Mouse (Mus musculus) heart, adult 2 months (tissue): ENCODE results near the gene Nexn. TPM values are rescaled to one million over a fixed set of nuclear protein-coding genes. Genes with fewer than 3 reads are reported as not detected.

Source experiments
- DNase-seq, 2 experiments: peaks; one replicate each; pipeline ENCODE4 v3.0.0; 2021
- H3K27ac ChIP-seq: fragments of 200-600 bp; 2 replicates; pipeline ENCODE4 v1.8.1; 2022
- H3K27me3 ChIP-seq: fragments of 200-500 bp; 2 replicates; pipeline ENCODE4 v1.6.1; 2012; ENCODE audit warnings: mild to moderate bottlenecking, low read length, inconsistent platforms, mixed read lengths; ENCODE audit not compliant: control insufficient read depth, insufficient read depth
- H3K36me3 ChIP-seq: fragments of 200-500 bp; 2 replicates; pipeline ENCODE4 v1.6.1; 2012; ENCODE audit warnings: low read length, inconsistent platforms; ENCODE audit not compliant: control insufficient read depth, insufficient read depth
- H3K4me1 ChIP-seq: fragments of 200-500 bp; 2 replicates; pipeline ENCODE4 v1.6.1; 2011; ENCODE audit warnings: low read length; ENCODE audit not compliant: control insufficient read depth, insufficient read depth
- H3K4me3 ChIP-seq: fragments of 200-600 bp; 2 replicates; pipeline ENCODE4 v1.8.1; 2022
- H3K79me2 ChIP-seq: fragments of 200-500 bp; replicated peaks from 2 replicates; pipeline ENCODE4 v1.6.1; 2012; ENCODE audit warnings: mild to moderate bottlenecking, inconsistent platforms, low read length, moderate library complexity, mixed read lengths; ENCODE audit not compliant: control insufficient read depth, insufficient read depth
- H3K9ac ChIP-seq: fragments of 200-500 bp; 2 replicates; pipeline ENCODE4 v1.6.1; 2012; ENCODE audit warnings: low read depth, mild to moderate bottlenecking, control low read depth, inconsistent platforms, low read length, mixed read lengths
- CTCF ChIP-seq: fragments of 200-600 bp; IDR thresholded peaks from 2 replicates; pipeline ENCODE4 v1.8.1; 2022; ENCODE audit warnings: antibody characterized with exemption, mild to moderate bottlenecking, moderate library complexity
- EP300 ChIP-seq: fragments of 200-500 bp; IDR thresholded peaks from 2 replicates; pipeline ENCODE4 v1.6.1; 2011; ENCODE audit warnings: low read depth, low read length, control low read depth; ENCODE audit not compliant: insufficient read depth
- POLR2A ChIP-seq: fragments of 200-500 bp; IDR thresholded peaks from 2 replicates; pipeline ENCODE4 v1.6.1; 2011; ENCODE audit warnings: mild to moderate bottlenecking, low read depth, low read length, control low read depth; ENCODE audit not compliant: insufficient read depth
- WGBS: fragments of 180-500 bp; shearing (Covaris S2); methylation state at CpG from one replicate; pipeline ENCODE4 v1.1.7; 2018; 5-methylcytosine and 5-hydroxymethylcytosine counted together
- intact Hi-C: fragments of 180-260 bp; cut with DNase I; formaldehyde crosslinking; loops from one replicate; pipeline ENCODE4 v1.15.1; 2025
- polyA plus RNA-seq: library from polyadenylated mRNA; depleted of rRNA; stranded (reverse); fragments of >200 nt; gene quantifications from 2 replicates; pipeline ENCODE4 v1.2.3, GENCODE M21; 2012
- total RNA-seq, 2 experiments: library from RNA; stranded (reverse); gene quantifications; 2 replicates each; pipeline ENCODE4 v1.2.3; 2021

Gene Nexn
- total and polyA plus RNA-seq, 3 experiments: 16.4 to 339 (median 316) TPM

DNA sequence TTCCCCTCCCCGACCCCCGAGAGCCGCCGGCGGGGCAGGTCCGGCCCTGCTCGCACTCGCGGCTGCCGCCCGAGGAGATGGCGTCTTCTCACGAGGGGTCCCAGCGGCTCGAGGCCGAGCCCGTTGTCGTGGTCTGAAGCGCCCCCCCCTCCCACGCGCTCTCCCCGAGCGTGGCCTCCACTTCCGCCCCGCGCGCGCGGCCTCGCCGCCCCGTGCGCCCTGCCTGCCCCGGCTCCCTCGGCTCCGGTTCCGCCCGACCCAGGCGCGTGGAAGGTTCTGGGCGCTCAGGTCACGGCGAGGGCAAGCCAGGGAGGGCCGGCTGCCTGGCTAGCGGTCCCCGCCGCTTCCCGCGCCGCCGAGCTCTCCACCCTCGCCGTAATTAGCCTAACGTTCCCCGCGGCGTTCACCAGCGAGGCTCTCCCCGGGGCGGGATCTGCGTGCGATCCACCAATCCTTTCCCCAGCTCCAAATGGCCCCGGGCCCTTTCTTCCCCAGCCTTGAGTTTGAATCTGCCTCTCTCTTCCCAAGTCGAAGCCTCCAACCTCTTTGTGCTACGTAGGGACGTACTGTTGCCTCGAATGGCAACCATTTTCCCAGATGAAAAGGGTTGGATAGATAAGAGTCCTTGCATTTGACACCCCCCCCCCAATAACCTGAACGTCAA, 55.3 kb downstream of the Nexn start:
- Histone ChIP-seq H3K4me1 (peaks cover 14% of the 10 kb centered on the region), H3K79me2 (peaks cover 10% of the 10 kb centered on the region), H3K27ac (peak overlapping the region; percentile 94), H3K36me3 (peaks cover 22% of the 10 kb centered on the region), H3K9ac (peak overlapping the region; percentile 98), H3K4me3 (peak overlapping the region; percentile 87), H3K27me3 (no peaks in the 10 kb centered on the region)
- DNase-seq: peak; percentile 83
- TF ChIP-seq CTCF (no peak), EP300 (no peak), POLR2A (no peak)
- under 1% methylated on average over 64 of the region's 68 CpGs for WGBS
- intact Hi-C loops: loop anchor here (1.0 kb wide), 2 partner anchors 18 to 100 kb away; no protein-coding TSS in a partner anchor

- peak within 1 kb of the TSS; percentile 87 for H3K4me3 ChIP-seq
- peaks cover 10% of the 10 kb centered on the region for H3K79me2 ChIP-seq
- H3K36me3 ChIP-seq: peaks cover 18% of the 10 kb centered on the region
- H3K4me1 ChIP-seq: peaks cover 14% of the 10 kb centered on the region
- peak; percentile 99 to 100 for DNase-seq
- peak; percentile 4; the same call in 1 of the 2 replicates for TF ChIP-seq CTCF
- peak; percentile 7; the same call in 1 of the 2 replicates for TF ChIP-seq EP300
- peak; percentile 97 for TF ChIP-seq POLR2A
- WGBS: under 1% methylated on average over 85 of the region's 85 CpGs
- intact Hi-C loops: loop anchor here (1.0 kb wide), 2 partner anchors 17 to 99 kb away; no protein-coding TSS in a partner anchor
- H3K27me3 ChIP-seq: no peaks in the 10 kb centered on the region
- H3K9ac ChIP-seq: peak within 1 kb of the TSS; percentile 98
- peak within 1 kb of the TSS; percentile 94 for H3K27ac ChIP-seq
Measured at GRCm38 (mm10) chr3:152209967-152210634, 56.0 kb downstream of the Nexn start, which contains the start of the genes Dnajb4 and Fubp1. TSS of gene Dnajb4 (minus strand) at chr3:152210302. TSS of gene Fubp1 (plus strand) at chr3:152210422.

DNA sequence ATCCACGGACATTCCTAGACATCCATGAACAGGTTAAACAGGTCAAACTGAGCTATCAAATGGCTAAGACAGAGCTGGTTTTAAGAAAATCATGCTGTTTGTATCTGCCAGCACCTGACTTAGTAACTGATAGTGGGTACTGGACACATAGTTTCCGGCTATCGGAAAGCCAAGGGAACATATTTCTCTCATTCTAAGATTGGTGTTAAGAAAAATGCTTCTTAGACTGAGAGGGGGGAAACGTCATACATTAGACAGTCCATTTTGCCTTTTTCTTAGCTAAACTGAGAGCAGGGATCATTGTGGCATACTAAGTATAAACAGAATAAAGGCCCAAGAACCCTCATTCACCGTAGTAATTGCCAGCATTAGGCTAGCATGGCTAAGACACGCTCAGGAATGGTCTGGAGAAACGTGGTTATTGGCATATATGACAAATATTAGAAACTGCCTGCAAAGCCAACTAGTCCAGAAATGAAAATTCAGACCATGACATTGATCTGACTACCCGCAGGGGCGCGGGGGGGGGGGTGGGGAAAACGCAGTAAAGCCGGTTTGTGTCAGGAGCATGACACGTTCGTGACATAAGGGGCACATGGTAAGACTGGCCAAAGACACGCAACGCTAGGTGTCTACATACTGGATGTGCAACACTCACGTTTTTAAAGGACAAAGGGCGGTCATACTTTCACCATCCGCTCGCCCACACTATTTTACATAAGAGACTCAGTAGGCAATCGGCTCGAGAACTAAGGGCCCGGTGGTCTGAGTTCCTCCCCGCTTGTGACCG, 56.8 kb downstream of the Nexn start:
- peaks cover 18% of the 10 kb centered on the region for H3K36me3 ChIP-seq
- no peaks in the 10 kb centered on the region for H3K27me3 ChIP-seq
- peak overlapping the region; percentile 87 for H3K4me3 ChIP-seq
- peaks cover 10% of the 10 kb centered on the region for H3K79me2 ChIP-seq
- intact Hi-C loops: no loop called here
- 3% methylated on average over 25 of the region's 25 CpGs for WGBS
- H3K27ac ChIP-seq: peak overlapping the region; percentile 94
- TF ChIP-seq CTCF: no peak
- 0 out of 2 replicates have a peak, but pooled peaks have one; percentile 56 for TF ChIP-seq EP300
- TF ChIP-seq POLR2A: 0 out of 2 replicates have a peak, but pooled peaks have one; percentile 15
- H3K9ac ChIP-seq: peak overlapping the region; percentile 96
- DNase-seq: no peak
- H3K4me1 ChIP-seq: peaks cover 14% of the 10 kb centered on the region

- no peaks in the 10 kb centered on the region for H3K27me3 ChIP-seq
- no peak for DNase-seq
- WGBS: 83% methylated on average over 7 of the region's 7 CpGs
- peaks cover 16% of the 10 kb centered on the region for H3K36me3 ChIP-seq
- H3K9ac ChIP-seq: no peak overlapping the region
- H3K4me3 ChIP-seq: peak overlapping the region; percentile 87; the same call in 1 of the 2 replicates
- H3K27ac ChIP-seq: peak overlapping the region; percentile 94; the same call in 1 of the 2 replicates
- intact Hi-C loops: no loop called here
- no peak for TF ChIP-seq CTCF
- no peak for TF ChIP-seq EP300
- peaks cover 12% of the 10 kb centered on the region for H3K4me1 ChIP-seq
- H3K79me2 ChIP-seq: peaks cover 10% of the 10 kb centered on the region
Measured at GRCm38 (mm10) chr3:152208096-152208885, 57.9 kb downstream of the Nexn start.

GRCm38 (mm10) chr3:152207156-152207555, 59.0 kb downstream of the Nexn start:
- 98% methylated on average over 4 of the region's 4 CpGs for WGBS
- H3K27ac ChIP-seq: no peak overlapping the region
- H3K4me1 ChIP-seq: peaks cover 7% of the 10 kb centered on the region
- peaks cover 6% of the 10 kb centered on the region for H3K36me3 ChIP-seq
- no peaks in the 10 kb centered on the region for H3K27me3 ChIP-seq
- TF ChIP-seq POLR2A: no peak
- TF ChIP-seq EP300: no peak
- TF ChIP-seq CTCF: no peak
- H3K4me3 ChIP-seq: no peak overlapping the region
- DNase-seq: no peak
- no peak overlapping the region for H3K9ac ChIP-seq
- intact Hi-C loops: no loop called here
- H3K79me2 ChIP-seq: peaks cover 7% of the 10 kb centered on the region
